Mouse (Mus musculus): ENCODE results near the gene Oscp1. TPM values are rescaled to one million over a fixed set of nuclear protein-coding genes. Genes with fewer than 3 reads are reported as not detected.

Oscp1 gene
- polyA plus RNA-seq, 1 experiment = 11.1 TPM

DNA sequence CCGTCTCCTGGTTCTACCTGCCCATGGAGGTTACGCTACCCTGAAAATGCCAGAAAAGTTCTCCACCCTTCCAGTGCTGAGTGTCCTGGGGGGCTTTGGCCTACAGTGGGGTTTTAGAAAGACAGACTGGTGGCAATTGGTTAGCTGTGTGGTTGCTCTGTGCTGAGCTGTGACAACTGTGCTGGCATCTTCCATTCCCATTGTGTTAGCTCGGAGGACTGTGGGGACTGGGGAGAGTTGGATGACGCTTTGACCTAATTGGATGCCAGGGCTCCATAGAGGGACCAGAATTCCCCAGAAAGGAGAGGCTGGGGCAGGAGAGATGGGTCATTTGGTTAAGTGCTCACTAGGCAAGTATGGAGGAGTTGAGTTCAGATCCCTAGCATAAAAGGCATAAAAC, 75.9 kb downstream of the Oscp1 start:
- Histone ChIP-seq H3K79me2 (ENCODE audit: control insufficient read depth, insufficient read depth) (peaks cover 12% of the 10 kb centered on the region), H3K36me3 (ENCODE audit: control insufficient read depth, insufficient read depth) (peaks cover 74% of the 10 kb centered on the region), H3K27me3 (ENCODE audit: control insufficient read depth, insufficient read depth, insufficient read length) (no peaks in the 10 kb centered on the region), H3ac (ENCODE audit: control insufficient read depth, insufficient read length, low read depth) (no peak overlapping the region), H3K4me3 (ENCODE audit: insufficient read depth, poor library complexity, severe bottlenecking) (no peak overlapping the region), H3K79me3 (ENCODE audit: low read depth) (no peaks in the 10 kb centered on the region)
- TF ChIP-seq FOSL1 (IDR thresholded peaks at IDR 0.05; ENCODE audit: insufficient read depth, low read length, poor library complexity, severe bottlenecking) (no peak), CEBPB (IDR thresholded peaks at IDR 0.05; ENCODE audit: low read depth) (no peak), MAX (IDR thresholded peaks at IDR 0.05) (no peak), MYOD1 (IDR thresholded peaks at IDR 0.05; ENCODE audit: control insufficient read depth, insufficient read length, low read depth) (no peak), USF1 (IDR thresholded peaks at IDR 0.05; ENCODE audit: low read depth) (no peak), CTCF (IDR thresholded peaks at IDR 0.05; ENCODE audit: control insufficient read depth, insufficient read depth, insufficient read length) (no peak), MYOG (IDR thresholded peaks at IDR 0.05; ENCODE audit: control insufficient read depth, extremely low read depth, insufficient read length) (no peak)

DNA sequence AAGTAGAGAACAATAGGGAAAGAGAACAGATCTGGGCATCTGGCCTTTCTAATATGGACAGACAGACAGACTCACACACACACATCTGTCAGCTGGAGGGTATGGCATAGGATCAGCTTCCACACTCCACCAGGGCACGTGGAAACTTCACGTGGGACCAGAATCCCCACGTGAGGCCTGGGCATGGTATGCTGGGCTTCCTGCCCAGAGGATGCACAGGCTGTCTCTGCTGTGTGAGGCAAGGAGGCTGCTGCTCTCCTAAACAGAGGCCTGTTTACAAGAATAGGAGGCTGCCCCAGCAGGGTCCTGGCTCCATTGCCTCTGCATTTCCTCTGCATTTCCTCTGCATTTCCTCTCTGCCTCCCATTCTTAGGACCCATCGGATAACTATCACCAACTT, 76.3 kb downstream of the Oscp1 start:
- Histone ChIP-seq H3K4me3 (ENCODE audit: insufficient read depth, poor library complexity, severe bottlenecking) (no peak overlapping the region), H3K79me3 (ENCODE audit: low read depth) (no peaks in the 10 kb centered on the region), H3ac (ENCODE audit: control insufficient read depth, insufficient read length, low read depth) (no peak overlapping the region), H3K79me2 (ENCODE audit: control insufficient read depth, insufficient read depth) (peaks cover 12% of the 10 kb centered on the region), H3K27me3 (ENCODE audit: control insufficient read depth, insufficient read depth, insufficient read length) (no peaks in the 10 kb centered on the region), H3K36me3 (ENCODE audit: control insufficient read depth, insufficient read depth) (peaks cover 74% of the 10 kb centered on the region)
- no peak for TF ChIP-seq USF1 (IDR thresholded peaks at IDR 0.05; ENCODE audit: low read depth)
- TF ChIP-seq MAX (IDR thresholded peaks at IDR 0.05) = no peak
- no peak for TF ChIP-seq CTCF (IDR thresholded peaks at IDR 0.05; ENCODE audit: control insufficient read depth, insufficient read depth, insufficient read length)
- TF ChIP-seq FOSL1 (IDR thresholded peaks at IDR 0.05; ENCODE audit: insufficient read depth, low read length, poor library complexity, severe bottlenecking) = no peak
- no peak for TF ChIP-seq CEBPB (IDR thresholded peaks at IDR 0.05; ENCODE audit: low read depth)
- TF ChIP-seq MYOD1 (IDR thresholded peaks at IDR 0.05; ENCODE audit: control insufficient read depth, insufficient read length, low read depth) = no peak
- TF ChIP-seq MYOG (IDR thresholded peaks at IDR 0.05; ENCODE audit: control insufficient read depth, extremely low read depth, insufficient read length) = no peak

DNA sequence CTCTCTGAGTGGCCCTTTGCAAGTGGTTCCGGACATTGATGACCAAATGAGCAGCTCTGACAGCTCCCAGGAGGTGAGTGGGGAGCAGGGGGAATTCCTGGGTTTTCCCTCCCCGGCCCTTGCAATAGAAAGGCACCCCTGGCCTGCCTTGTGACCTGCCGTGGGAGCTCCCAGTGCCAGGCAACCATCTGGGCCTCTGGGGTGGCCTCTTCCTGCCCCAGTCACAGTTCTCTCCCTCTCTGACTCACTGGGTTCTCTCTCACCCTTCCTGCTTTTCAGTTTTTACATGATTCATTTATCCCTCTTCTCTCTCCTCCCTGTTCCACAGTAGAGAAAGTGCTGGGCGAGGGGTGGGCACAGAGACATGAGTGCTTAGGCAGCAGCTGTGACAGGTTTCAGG, 79.4 kb downstream of the Oscp1 start:
- TF ChIP-seq MYOG (IDR thresholded peaks at IDR 0.05; ENCODE audit: control insufficient read depth, extremely low read depth, insufficient read length) = no peak
- Histone ChIP-seq H3K36me3 (ENCODE audit: control insufficient read depth, insufficient read depth) (peaks cover 69% of the 10 kb centered on the region), H3K79me2 (ENCODE audit: control insufficient read depth, insufficient read depth) (peaks cover 8% of the 10 kb centered on the region), H3K79me3 (ENCODE audit: low read depth) (no peaks in the 10 kb centered on the region), H3K4me3 (ENCODE audit: insufficient read depth, poor library complexity, severe bottlenecking) (no peak overlapping the region), H3K27me3 (ENCODE audit: control insufficient read depth, insufficient read depth, insufficient read length) (no peaks in the 10 kb centered on the region), H3ac (ENCODE audit: control insufficient read depth, insufficient read length, low read depth) (no peak overlapping the region)

DNA sequence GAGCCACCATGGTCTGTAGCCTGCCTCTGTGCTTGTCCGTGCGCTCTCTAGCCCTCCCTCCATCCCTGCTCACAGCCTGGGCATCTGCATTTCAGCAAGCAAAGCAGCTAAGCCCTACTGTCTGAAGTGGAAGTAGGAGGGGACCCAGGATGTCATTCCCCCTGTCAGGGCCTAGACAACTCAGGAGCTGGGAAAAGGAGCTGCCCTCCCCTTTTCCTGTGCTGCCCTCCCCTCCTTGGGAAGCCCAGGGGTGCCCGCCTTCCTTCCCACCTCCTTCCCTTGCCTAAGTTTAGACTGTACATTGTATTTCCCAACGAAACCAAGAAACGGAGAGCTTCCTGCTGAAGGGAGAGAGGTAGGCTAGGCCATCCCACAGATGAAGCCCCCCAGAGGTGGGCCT, 82.7 kb downstream of the Oscp1 start:
- peaks cover 38% of the 10 kb centered on the region for H3K36me3 ChIP-seq (ENCODE audit: control insufficient read depth, insufficient read depth)
- TF ChIP-seq CEBPB (IDR thresholded peaks at IDR 0.05; ENCODE audit: low read depth) (no peak), MAX (IDR thresholded peaks at IDR 0.05) (no peak), CTCF (IDR thresholded peaks at IDR 0.05; ENCODE audit: control insufficient read depth, insufficient read depth, insufficient read length) (no peak), FOSL1 (IDR thresholded peaks at IDR 0.05; ENCODE audit: insufficient read depth, low read length, poor library complexity, severe bottlenecking) (no peak)
- H3K79me3 ChIP-seq (ENCODE audit: low read depth) = no peaks in the 10 kb centered on the region
- H3ac ChIP-seq (ENCODE audit: control insufficient read depth, insufficient read length, low read depth) = no peak overlapping the region
- no peak overlapping the region for H3K4me3 ChIP-seq (ENCODE audit: insufficient read depth, poor library complexity, severe bottlenecking)
- H3K27me3 ChIP-seq (ENCODE audit: control insufficient read depth, insufficient read depth, insufficient read length) = no peaks in the 10 kb centered on the region
- no peaks in the 10 kb centered on the region for H3K79me2 ChIP-seq (ENCODE audit: control insufficient read depth, insufficient read depth)

Other genes with a start within 250 kb of the Oscp1 start
- gene Csf3r, start 34.0 kb upstream of the Oscp1 start, polyA plus RNA-seq (2012; fragmentation: generic; extraction: Trizol) = not detected
- gene Mrps15, start 11.6 kb upstream of the Oscp1 start, polyA plus RNA-seq (2012; fragmentation: generic; extraction: Trizol) = 82.9 TPM
- gene Lsm10, start 38.1 kb downstream of the Oscp1 start, polyA plus RNA-seq (2012; fragmentation: generic; extraction: Trizol) = 37.9 TPM
- gene Stk40, start 45.4 kb downstream of the Oscp1 start, polyA plus RNA-seq (2012; fragmentation: generic; extraction: Trizol) = 11.0 TPM
- gene Eva1b, start 89.2 kb downstream of the Oscp1 start, polyA plus RNA-seq (2012; fragmentation: generic; extraction: Trizol) = 51.6 TPM
- 0.27 TPM for gene Sh3d21, start 104.9 kb downstream of the Oscp1 start, polyA plus RNA-seq (2012; fragmentation: generic; extraction: Trizol)
- 85.7 TPM for gene Thrap3, start 144.2 kb downstream of the Oscp1 start, polyA plus RNA-seq (2012; fragmentation: generic; extraction: Trizol)
- gene Map7d1, start 197.8 kb downstream of the Oscp1 start, polyA plus RNA-seq (2012; fragmentation: generic; extraction: Trizol) = 130 TPM
- gene Trappc3, start 203.8 kb downstream of the Oscp1 start, polyA plus RNA-seq (2012; fragmentation: generic; extraction: Trizol) = 110 TPM
- gene Col8a2, start 228.2 kb downstream of the Oscp1 start, polyA plus RNA-seq (2012; fragmentation: generic; extraction: Trizol) = 0.62 TPM

Data from C2C12 (cell line).